Mouse (Mus musculus): ENCODE data around the gene Zfp82.
"Not testable (repeated sequence)": the region's sequence is repeated elsewhere in the genome, so short reads cannot be mapped to it uniquely, and the experiment has no call there.

Gene Zfp82

GRCm38 (mm10) chr7:30072146-30073028, at the start of gene Zfp82:
Zfp82 (minus strand) TSS chr7:30072900.
- peak; percentile 90 for DNase-seq (ENCODE audit: low read depth)

DNA sequence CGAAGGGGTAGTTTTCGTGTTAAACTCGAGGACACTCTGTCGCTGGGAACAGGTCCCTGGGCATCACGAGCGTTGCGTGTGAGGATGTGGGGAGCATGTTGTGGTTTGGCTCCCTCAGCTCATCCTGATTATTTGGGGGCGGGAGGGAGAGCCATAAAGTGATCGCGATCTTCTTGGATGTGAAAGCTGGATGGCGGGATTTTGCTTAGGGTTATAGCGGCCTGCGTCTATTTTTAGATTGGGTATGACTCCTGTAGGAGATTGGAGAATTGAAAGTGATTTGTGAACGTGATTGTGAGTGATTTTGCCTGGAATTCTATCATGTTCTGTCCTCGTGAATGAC, 49.5 kb upstream of the Zfp82 start:
- no peak for DNase-seq (ENCODE audit: low read depth)

DNA sequence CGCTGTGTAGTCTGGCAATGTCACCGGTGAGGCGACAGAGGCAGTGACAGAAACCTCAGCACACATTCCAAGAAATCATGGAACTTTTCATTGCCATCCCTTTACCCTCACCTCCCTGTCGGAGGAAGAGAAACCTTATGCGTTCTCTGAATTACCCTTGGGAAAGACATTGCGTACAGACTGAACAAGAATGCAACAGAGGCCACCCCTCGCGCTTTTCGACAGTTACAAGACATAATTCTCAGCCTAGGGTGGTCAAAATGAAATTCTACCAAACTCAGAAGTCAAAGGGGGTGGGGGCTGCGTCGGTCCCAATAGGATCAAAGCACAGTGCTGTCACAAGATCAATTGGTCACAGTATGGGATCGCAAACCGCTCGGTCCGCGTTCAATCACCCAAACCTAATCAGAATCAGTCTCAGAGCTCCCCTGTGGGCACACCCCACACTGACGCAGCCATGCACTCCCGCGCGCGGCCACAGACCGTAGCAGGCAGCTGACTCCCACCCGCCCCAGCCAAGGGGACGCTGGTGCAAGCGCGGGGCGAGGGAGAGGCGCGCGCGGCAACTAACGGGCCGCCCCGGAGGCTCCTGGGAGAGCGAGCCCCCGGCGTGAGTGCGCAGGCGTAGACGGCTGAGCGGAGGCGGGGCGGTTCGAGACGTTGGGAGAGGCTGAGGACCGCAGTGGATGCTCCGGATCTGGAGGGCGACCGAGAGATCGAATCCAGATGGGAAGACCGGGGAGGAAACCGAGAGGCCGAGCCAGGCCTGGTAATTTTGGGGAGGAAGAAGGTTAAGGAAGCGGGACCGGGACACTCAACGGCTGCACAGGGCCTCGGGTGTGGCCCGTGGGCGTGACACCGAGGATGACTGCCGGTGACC, 48.8 kb upstream of the Zfp82 start, which contains the start of gene Zfp382:
Zfp382 (plus strand) TSS at position 635 of the 880 bp plus-strand sequence.
- peak; percentile 92 for DNase-seq (ENCODE audit: low read depth)

DNA sequence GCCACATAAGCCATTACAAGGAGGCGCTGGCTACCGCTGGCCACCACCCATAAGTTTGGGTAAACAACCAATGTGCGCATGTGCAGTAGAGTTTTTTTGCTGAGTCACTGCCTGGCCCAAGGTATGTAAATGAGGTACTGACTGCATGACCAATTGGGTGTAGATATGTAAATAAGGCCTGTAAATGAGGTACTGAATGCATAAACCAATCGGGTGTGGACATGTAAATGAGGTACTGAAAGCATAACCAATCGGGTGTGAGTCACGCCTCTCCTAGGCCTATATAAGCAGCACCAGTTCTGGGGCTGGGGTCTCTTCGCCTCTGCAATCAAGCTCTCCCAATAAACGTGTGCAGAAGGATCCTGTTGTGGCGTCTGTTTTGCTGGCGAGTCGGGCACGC, 45.2 kb upstream of the Zfp82 start:
- not testable (repeated sequence) for DNase-seq (ENCODE audit: low read depth)

GRCm38 (mm10) chr7:30116076-30116475, 43.4 kb upstream of the Zfp82 start:
- no peak for DNase-seq (ENCODE audit: low read depth)

DNA sequence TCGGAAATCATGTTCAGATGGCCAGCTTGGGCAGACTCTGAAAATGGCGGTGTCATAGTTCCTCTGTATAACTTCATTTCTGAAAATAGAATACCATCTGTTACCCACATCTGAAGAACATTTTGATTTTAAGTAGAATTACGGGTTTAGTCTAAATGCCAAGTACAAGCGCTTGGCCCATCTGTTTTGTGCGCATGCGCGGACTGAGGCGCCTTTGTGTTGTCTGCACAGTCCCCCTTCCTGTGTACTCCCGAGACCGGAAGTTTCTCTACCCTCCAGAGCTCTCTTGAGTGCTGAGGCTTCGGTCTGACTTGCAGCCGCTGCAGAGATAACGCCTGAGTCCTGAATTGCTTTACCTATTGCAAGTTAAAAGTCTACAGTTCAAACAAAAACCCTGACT, 26.6 kb upstream of the Zfp82 start:
- DNase-seq (ENCODE audit: low read depth): peak; percentile 92

DNA sequence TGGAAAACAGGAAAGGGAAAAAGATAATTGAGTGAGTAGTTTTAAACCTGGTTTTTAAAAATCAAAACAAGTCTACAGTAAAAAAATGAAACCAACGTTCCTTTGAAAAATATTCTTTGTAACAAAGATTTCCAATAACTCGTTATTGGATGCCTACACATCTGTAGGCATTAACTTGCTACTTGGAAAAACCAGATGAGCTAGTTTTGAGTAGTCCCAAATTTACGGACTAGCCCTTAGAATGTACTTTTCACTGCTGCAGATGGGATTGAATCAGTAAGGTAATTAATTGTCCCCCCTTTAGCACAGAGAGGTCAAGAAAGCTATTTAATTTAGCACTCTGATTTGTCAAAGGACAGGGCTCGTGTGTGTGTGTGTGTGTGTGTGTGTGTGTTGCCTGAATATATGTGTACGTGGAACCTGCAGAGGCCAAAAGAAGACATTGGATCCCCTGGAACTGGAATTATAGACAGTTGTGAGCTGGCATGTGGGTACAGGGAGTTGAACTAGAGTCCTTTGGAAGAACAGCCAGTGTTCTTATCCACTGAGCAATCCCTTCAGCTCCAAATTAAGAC, 22.9 kb upstream of the Zfp82 start:
- DNase-seq (ENCODE audit: low read depth): peak; percentile 39

GRCm38 (mm10) chr7:30094646-30095429, 22.1 kb upstream of the Zfp82 start, which contains the start of gene Zfp260:
Zfp260 (plus strand) TSS chr7:30094777.
- peak; percentile 94 for DNase-seq (ENCODE audit: low read depth)

- DNase-seq (ENCODE audit: low read depth): no peak
Observed at GRCm38 (mm10) chr7:30093918-30094415, 21.3 kb upstream of the Zfp82 start.

GRCm38 (mm10) chr7:30092666-30093065, 20.0 kb upstream of the Zfp82 start:
- DNase-seq (ENCODE audit: low read depth): no peak

- peak; percentile 71 for DNase-seq (ENCODE audit: low read depth)
Observed at GRCm38 (mm10) chr7:30090970-30091585, 18.4 kb upstream of the Zfp82 start.

DNA sequence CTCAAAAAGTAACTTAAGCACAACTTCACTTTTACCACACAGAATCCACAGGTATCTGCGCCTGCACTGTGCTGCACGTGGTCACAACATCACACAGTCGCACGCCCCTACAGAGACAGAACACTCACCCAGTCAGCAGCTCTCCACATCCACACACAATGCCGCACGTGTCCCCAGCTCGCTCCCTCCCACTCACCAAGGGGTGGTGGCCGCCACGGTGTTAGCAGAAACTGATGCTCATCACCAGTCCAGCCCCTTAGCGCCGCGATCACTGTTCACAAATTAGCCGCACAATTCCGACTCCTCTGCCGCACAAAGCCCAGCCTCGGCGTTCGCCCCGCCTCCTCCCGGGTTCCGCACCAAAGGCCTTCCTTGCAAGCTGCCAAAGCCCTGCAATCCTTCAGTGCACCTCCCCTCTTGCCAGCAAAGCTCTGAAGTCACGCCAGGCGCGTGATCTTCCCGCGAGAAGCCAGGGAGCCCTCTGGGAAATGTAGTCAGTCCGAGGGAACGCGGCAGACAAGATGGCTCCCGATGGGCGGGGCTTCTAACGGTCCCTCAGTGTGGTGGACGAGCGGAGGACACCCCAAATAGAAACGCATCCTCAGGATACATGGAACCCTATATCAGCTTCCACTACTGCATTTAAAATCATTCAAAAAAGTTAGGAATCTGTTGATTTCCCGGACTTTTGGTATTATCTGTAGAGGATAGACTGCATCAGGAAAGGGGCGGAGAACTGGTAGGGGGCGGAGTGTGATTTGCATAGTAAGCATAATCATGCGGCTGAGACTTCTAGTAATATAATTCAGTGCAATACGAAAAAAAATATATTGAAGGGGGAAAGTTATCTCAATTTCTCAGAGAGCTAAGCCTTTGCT, 17.6 kb upstream of the Zfp82 start, which contains the start of the genes Gm26920 and Zfp566:
Gm26920 (minus strand) TSS at position 319 of the 878 bp plus-strand sequence.
Zfp566 (minus strand) TSS at position 436 of the 878 bp plus-strand sequence.
- DNase-seq (ENCODE audit: low read depth): peak; percentile 99

- DNase-seq (ENCODE audit: low read depth): no peak
Observed at GRCm38 (mm10) chr7:30089405-30089804, 16.7 kb upstream of the Zfp82 start.

DNA sequence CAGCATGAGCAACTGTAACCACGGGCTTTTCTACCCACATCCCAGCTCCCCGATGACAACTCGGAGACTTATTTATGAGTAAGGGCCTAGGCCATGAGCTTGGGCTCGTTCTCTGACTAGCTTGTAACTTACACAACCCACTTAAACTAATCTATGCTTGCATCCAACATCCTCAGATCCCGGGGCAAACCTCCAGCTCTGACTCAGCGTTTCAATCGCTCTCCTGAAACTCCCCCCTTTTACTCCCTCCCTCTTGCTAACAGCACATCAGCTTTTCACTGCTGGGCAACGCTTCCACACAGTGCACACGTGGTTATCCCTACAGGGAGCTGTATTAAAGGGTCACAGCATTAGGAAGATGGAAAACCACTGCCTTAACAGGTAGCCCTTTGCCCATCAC, 13.8 kb upstream of the Zfp82 start:
- no peak for DNase-seq (ENCODE audit: low read depth)

- DNase-seq (ENCODE audit: low read depth): no peak
Observed at GRCm38 (mm10) chr7:30064622-30065021, 8.1 kb downstream of the Zfp82 start.

GRCm38 (mm10) chr7:30062478-30062877, 10.2 kb downstream of the Zfp82 start:
- peak; percentile 32 for DNase-seq (ENCODE audit: low read depth)

- DNase-seq (ENCODE audit: low read depth): no peak
Observed at GRCm38 (mm10) chr7:30060341-30060740, 12.4 kb downstream of the Zfp82 start.

DNA sequence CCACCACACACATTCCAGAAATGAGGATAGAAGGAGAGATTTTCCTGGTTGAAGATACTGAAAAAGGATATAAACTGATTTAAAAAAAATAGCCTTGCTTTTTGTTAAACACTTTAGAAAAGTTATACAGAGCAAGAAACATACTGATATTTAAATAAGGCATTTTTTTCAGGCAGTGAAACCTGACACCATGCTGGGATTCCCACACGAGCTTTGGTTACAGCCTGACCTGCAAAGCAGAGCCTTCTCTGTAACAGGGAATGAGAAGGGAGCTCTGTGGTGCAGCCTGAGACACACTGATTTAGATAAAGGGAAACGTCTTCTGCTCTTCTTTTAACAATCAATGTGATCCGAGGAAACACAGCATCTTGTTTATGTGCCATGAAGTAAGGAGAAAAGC, 19.1 kb downstream of the Zfp82 start:
- DNase-seq (ENCODE audit: low read depth): no peak

GRCm38 (mm10) chr7:30050882-30051548, 21.7 kb downstream of the Zfp82 start, which contains the start of gene Zfp14:
Zfp14 (minus strand) TSS chr7:30051380.
- DNase-seq (ENCODE audit: low read depth): peak; percentile 87

All from naive thymus-derived CD4-positive, alpha-beta T cell, adult 2 months (primary cell).